Mouse (Mus musculus) C2C12 (cell line): ENCODE measurements around the gene Knstrn.

Experiments
- CEBPB ChIP-seq: IDR thresholded peaks from one replicate; pipeline ENCODE4 v1.6.1; 2011; ENCODE audit warnings: low read depth, mild to moderate bottlenecking, control low read depth, moderate library complexity
- CTCF ChIP-seq: IDR thresholded peaks from one replicate; pipeline ENCODE4 v1.5.1; 2011; ENCODE audit not compliant: control insufficient read depth, insufficient read depth, insufficient read length
- FOSL1 ChIP-seq: IDR thresholded peaks from one replicate; pipeline ENCODE4 v1.8.0; 2011; ENCODE audit warnings: mild to moderate bottlenecking, low read length; ENCODE audit not compliant: poor library complexity, insufficient read depth, severe bottlenecking
- MAX ChIP-seq: IDR thresholded peaks from one replicate; pipeline ENCODE4 v1.6.1; 2011; ENCODE audit warnings: mild to moderate bottlenecking, control low read depth
- MYOG ChIP-seq: IDR thresholded peaks from one replicate; pipeline ENCODE4 v1.6.1; 2011; ENCODE audit not compliant: control insufficient read depth, insufficient read length; ENCODE audit errors: extremely low read depth
- USF1 ChIP-seq: IDR thresholded peaks from one replicate; pipeline ENCODE4 v1.6.1; 2011; ENCODE audit warnings: low read depth, mild to moderate bottlenecking, control low read depth, moderate library complexity

GRCm38 (mm10) chr2:118846246-118846645 is 32.4 kb downstream of the Knstrn start:
- no peak for TF ChIP-seq CTCF
- no peak for TF ChIP-seq FOSL1
- no peak for TF ChIP-seq USF1
- no peak for TF ChIP-seq MAX
- no peak for TF ChIP-seq CEBPB
- TF ChIP-seq MYOG: no peak
